Mouse (Mus musculus) heart, postnatal 0 days (tissue): ENCODE results near the gene Ccdc189. TPM values are rescaled to one million over a fixed set of nuclear protein-coding genes. Genes with fewer than 3 reads are reported as not detected.

ENCODE experiments used
- ATAC-seq: fragments of 200-750 bp; cut with Nextera tagmentation; 2 replicates; pipeline ENCODE4 v1.8.0; 2017; ENCODE audit warnings: low read depth, moderate number of reproducible peaks, moderate library complexity; ENCODE audit not compliant: insufficient read depth
- DNase-seq: peaks from one replicate; pipeline ENCODE4 v3.0.0-alpha.2; 2016; ENCODE audit warnings: low spot score
- H3K27ac ChIP-seq: fragments of 300-500 bp; sonication (generic); 2 replicates; pipeline ENCODE4 v1.5.1; 2014; ENCODE audit warnings: low read depth, mild to moderate bottlenecking
- H3K27me3 ChIP-seq: fragments of 300-500 bp; sonication (generic); 2 replicates; pipeline ENCODE4 v1.6.1; 2014; ENCODE audit warnings: low read length, mixed read lengths; ENCODE audit not compliant: control insufficient read depth, insufficient read depth
- H3K36me3 ChIP-seq: fragments of 300-500 bp; sonication (generic); replicated peaks from 2 replicates; pipeline ENCODE4 v1.6.1; 2014; ENCODE audit warnings: low read length, mixed read lengths; ENCODE audit not compliant: control insufficient read depth, insufficient read depth
- H3K4me1 ChIP-seq: fragments of 300-500 bp; sonication (generic); 2 replicates; pipeline ENCODE4 v1.6.1; 2014; ENCODE audit warnings: antibody characterized with exemption; ENCODE audit not compliant: control insufficient read depth, insufficient read depth
- H3K4me2 ChIP-seq: fragments of 300-500 bp; sonication (generic); 2 replicates; pipeline ENCODE4 v1.6.1; 2014; ENCODE audit warnings: low read depth, mild to moderate bottlenecking, low read length, moderate library complexity
- H3K4me3 ChIP-seq: fragments of 300-500 bp; sonication (generic); 2 replicates; pipeline ENCODE4 v1.5.1; 2014; ENCODE audit warnings: low read depth, low read length
- H3K9ac ChIP-seq: fragments of 300-500 bp; sonication (generic); replicated peaks from 2 replicates; pipeline ENCODE4 v1.6.1; 2014; ENCODE audit warnings: low read depth, low read length, mixed read lengths
- H3K9me3 ChIP-seq: fragments of 300-500 bp; sonication (generic); replicated peaks from 2 replicates; pipeline ENCODE4 v1.6.1; 2016; ENCODE audit warnings: low read length; ENCODE audit not compliant: control insufficient read depth
- CTCF ChIP-seq: IDR thresholded peaks from 2 replicates; pipeline ENCODE4 v1.5.1; 2016; ENCODE audit warnings: antibody characterized with exemption, control low read depth, low read depth
- EP300 ChIP-seq: IDR thresholded peaks from 2 replicates; pipeline ENCODE4 v1.6.1; 2016; ENCODE audit warnings: antibody characterized with exemption, low read depth
- WGBS: fragments of 180-500 bp; shearing (Covaris S2); extraction: QIAGEN DNeasy Blood & Tissue Kit; methylation state at CpG from one replicate; pipeline ENCODE4 v1.1.7; 2014; 5-methylcytosine and 5-hydroxymethylcytosine counted together
- polyA plus RNA-seq: library from polyadenylated mRNA; unstranded; fragments of >200 nt; fragmentation: Nextera tagmentation; extraction: Ambion mirVana; gene quantifications from 2 replicates; pipeline ENCODE4 v1.2.1, GENCODE M21; 2015
- total RNA-seq: library from RNA; depleted of rRNA; stranded (reverse); fragments of >200 nt; gene quantifications from 2 replicates; pipeline ENCODE4 v1.2.3, GENCODE M21; 2014; ENCODE audit warnings: low replicate concordance; rRNA removed

The Ccdc189 gene
- 9.9 and 15.0 TPM in 2 replicates for total RNA-seq
- polyA plus RNA-seq = 16.0 and 17.6 TPM in 2 replicates

DNA sequence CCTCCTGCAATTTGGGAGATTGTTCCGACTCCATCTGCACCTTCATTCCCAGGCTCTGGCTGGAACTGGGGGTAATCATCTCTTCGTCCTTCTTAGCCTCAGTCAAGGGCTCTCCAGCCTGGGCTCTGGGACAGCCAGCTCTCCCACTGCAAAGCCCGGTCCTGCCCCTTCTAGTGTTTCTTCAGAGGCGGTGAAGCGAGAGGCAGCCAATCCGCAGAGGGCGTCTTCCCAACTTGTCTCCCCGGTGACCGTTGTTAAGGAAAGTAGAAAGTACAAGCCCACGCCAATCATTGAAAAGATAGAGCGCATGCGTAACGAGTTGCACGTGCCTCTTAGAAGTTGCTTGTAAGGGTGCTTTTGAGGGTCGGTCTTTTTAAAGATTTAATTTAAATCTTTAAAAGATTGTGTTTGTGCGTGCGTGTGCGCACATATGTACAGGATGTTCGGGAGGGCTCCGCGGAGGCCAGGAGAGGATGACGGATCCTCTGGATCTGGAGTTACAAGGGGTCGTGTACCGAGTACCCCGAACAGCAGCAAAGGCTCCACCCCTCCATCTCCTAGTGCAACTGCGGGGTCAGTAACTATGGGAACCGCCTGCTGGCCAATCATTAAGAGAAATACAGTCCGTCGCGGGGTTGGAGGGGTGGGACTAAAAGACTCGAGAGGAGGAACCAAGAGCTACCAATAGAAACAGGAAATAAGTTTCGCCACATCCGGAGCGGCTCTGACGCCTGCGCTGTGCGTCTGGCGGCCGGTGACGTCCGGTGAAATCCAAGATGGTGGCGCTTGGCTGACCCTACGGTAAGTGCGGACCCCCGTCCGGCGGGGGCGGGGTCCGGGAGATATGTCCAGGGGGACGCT, at the start of gene Ccdc189, which contains the start of gene Rnf40:
Gene Ccdc189 (minus strand): TSS at position 585 of the 861 bp plus-strand sequence.
Gene Rnf40 (plus strand): TSS at position 757 of the 861 bp plus-strand sequence.
- H3K27me3 ChIP-seq = no peaks in the 10 kb centered on the region
- ATAC-seq (peak; percentile 94), DNase-seq (peak; percentile 100)
- H3K4me1 ChIP-seq = peaks cover 17% of the 10 kb centered on the region
- H3K4me2 ChIP-seq = peak within 1 kb of the TSS; percentile 92
- peak within 1 kb of the TSS; percentile 98 for H3K4me3 ChIP-seq
- H3K27ac ChIP-seq = peak within 1 kb of the TSS; percentile 83
- no peaks in the 10 kb centered on the region for H3K9me3 ChIP-seq
- TF ChIP-seq EP300 (0 out of 2 replicates have a peak, but pooled peaks have one; percentile 6), CTCF (no peak)
- H3K36me3 ChIP-seq = peaks cover 47% of the 10 kb centered on the region
- H3K9ac ChIP-seq = peak within 1 kb of the TSS; percentile 91
- WGBS = under 1% methylated on average over 50 of the region's 50 CpGs

DNA sequence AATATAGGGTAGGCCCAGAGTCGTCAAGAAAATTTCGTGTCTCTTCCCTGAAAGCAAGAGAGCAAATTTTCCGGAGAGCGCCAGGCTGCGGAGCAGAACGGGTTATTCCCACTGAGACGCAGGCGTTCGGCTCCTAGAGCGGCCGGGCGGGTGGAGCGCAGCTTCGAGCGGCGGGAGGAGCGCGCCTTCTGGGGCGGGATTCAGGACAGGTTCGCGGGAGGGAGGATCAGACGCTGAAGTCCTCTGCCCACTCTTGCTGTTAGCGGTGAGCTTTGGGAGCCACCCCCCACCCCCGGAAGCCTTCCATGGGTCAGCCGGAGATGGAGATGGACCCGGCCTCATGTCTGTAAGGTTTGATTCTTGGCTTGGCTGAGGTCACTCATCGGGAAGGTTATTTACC, 48.6 kb upstream of the Ccdc189 start:
- H3K9me3 ChIP-seq = no peaks in the 10 kb centered on the region
- peak overlapping the region; percentile 46 for H3K9ac ChIP-seq
- peak overlapping the region; percentile 52 for H3K4me3 ChIP-seq
- no peak overlapping the region for H3K27ac ChIP-seq
- peak; percentile 84 for DNase-seq
- H3K4me2 ChIP-seq = peak overlapping the region; percentile 69
- TF ChIP-seq CTCF = no peak
- TF ChIP-seq EP300 = no peak
- ATAC-seq = peak; percentile 91
- H3K4me1 ChIP-seq = peaks cover 8% of the 10 kb centered on the region
- H3K27me3 ChIP-seq = no peaks in the 10 kb centered on the region
- no peaks in the 10 kb centered on the region for H3K36me3 ChIP-seq
- under 1% methylated on average over 23 of the region's 27 CpGs for WGBS

DNA sequence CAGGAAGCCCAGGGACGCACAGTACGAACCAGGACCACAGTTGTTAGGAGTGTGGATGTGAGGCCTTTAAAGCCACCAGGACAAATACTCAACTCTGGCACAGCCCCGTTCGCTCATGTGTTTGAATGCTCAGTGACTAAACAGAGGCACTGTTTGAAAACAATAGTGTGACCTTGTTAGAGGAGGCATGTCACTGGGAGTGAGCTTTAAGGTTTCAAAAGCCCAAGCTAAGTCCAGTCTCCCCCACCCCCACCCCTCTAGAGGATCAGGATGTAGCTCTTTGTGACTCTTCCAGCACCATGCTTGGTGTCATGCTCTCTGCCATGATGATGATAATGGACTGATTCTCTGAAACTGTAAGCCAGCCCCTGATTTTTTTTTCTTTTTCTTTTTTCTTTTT, 43.0 kb upstream of the Ccdc189 start:
- Histone ChIP-seq H3K4me1 (no peaks in the 10 kb centered on the region), H3K36me3 (no peaks in the 10 kb centered on the region), H3K9ac (no peak overlapping the region), H3K27ac (no peak overlapping the region), H3K9me3 (no peaks in the 10 kb centered on the region), H3K4me3 (no peak overlapping the region), H3K4me2 (no peak overlapping the region), H3K27me3 (no peaks in the 10 kb centered on the region)
- TF ChIP-seq CTCF (no peak), EP300 (no peak)
- no peak for ATAC-seq
- 82% methylated on average over 4 of the region's 4 CpGs for WGBS
- no peak for DNase-seq

DNA sequence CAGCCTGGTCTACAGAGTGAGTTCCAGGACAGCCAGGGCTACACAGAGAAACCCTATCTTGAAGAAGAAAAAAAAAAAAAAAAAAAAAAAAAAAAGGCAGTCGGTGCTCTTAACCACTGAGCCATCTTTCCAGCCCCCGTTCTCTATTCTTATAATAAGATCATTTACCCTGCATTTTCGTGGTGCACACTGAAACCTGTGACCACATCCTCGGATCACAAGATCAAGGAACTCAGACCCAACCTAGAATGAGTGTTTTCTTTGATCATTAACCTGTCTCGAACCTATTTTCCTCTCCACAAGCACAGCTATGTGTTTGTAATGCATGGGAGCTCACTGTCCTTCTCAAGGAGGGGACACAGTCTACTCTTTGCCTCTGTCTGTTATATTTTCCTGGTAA, 40.3 kb upstream of the Ccdc189 start:
- TF ChIP-seq CTCF (no peak), EP300 (no peak)
- H3K27ac ChIP-seq = no peak overlapping the region
- H3K4me3 ChIP-seq = no peak overlapping the region
- DNase-seq (no peak), ATAC-seq (no peak)
- no peaks in the 10 kb centered on the region for H3K27me3 ChIP-seq
- no peaks in the 10 kb centered on the region for H3K36me3 ChIP-seq
- H3K4me1 ChIP-seq = no peaks in the 10 kb centered on the region
- H3K9me3 ChIP-seq = no peaks in the 10 kb centered on the region
- H3K4me2 ChIP-seq = no peak overlapping the region
- WGBS = 73% methylated on average over 5 of the region's 5 CpGs
- H3K9ac ChIP-seq = no peak overlapping the region

DNA sequence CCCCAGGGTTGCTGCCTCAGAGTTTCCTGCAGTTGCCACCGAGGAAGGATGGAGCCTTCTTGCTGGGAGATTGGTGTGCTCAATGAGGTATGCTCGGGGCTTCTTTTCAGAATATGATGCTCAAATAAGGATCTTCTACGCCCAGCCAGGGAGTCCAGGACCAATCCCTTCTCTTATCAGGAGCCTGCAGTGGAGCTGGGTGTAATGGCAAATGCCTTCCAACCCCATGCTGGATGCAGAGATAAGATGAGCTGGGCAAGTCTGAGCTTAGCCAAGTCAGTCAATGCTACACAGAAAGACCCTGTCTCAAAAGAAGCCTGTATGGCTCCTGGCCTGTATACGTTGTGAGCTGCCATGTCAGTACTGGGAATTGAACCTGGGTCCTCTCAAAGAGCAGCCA, 38.1 kb upstream of the Ccdc189 start:
- Histone ChIP-seq H3K27me3 (no peaks in the 10 kb centered on the region), H3K4me2 (no peak overlapping the region), H3K9ac (no peak overlapping the region), H3K4me3 (no peak overlapping the region), H3K36me3 (no peaks in the 10 kb centered on the region), H3K9me3 (no peaks in the 10 kb centered on the region), H3K27ac (no peak overlapping the region), H3K4me1 (no peaks in the 10 kb centered on the region)
- no peak for ATAC-seq
- 84% methylated on average over 4 of the region's 4 CpGs for WGBS
- no peak for TF ChIP-seq EP300
- no peak for TF ChIP-seq CTCF
- no peak for DNase-seq
